26 mouse cellular contexts compared by ENCODE assay signal in genomic region chr7:126347098-126347497, GRCm38 (mm10). TPM values are rescaled to one million over a fixed set of nuclear protein-coding genes. Genes with fewer than 3 reads are reported as not detected.
DNase-seq lines count a peak whose midpoint lies in the region; ATAC-seq lines count a peak whose summit lies in the region.
"Had no signal": no experiment of that assay in that cellular context is flagged by ENCODE, and none has a peak within 500 bp of the region (broad histone marks: within the 10 kb centered on the region; RNA-seq: fewer than 3 reads in every experiment).

No protein-coding gene starts in this region.

- H3K27me3 ChIP-seq in intestine, embryonic 16.5 days (replicated peaks; ENCODE audit: control insufficient read depth, insufficient read depth, low read length), result no peaks in the 10 kb centered on the region
- H3K27me3 ChIP-seq in heart, embryonic 10.5 days (ENCODE audit: insufficient read depth, poor library complexity, severe bottlenecking), result no peaks in the 10 kb centered on the region
- no peaks in the 10 kb centered on the region for H3K27me3 ChIP-seq in midbrain, embryonic 11.5 days (ENCODE audit: control insufficient read depth, insufficient read depth, low read length)
- H3K27me3 ChIP-seq: embryonic facial prominence, embryonic 15.5 days; forebrain, embryonic 12.5 days had no signal

- no peaks in the 10 kb centered on the region for H3K4me1 ChIP-seq in intestine, embryonic 16.5 days (ENCODE audit: control insufficient read depth, insufficient read depth, low read length)
- 0 out of 2 replicates have a peak, but pooled peaks cover 6% of the 10 kb centered on the region for H3K4me1 ChIP-seq in heart, embryonic 10.5 days
- H3K4me1 ChIP-seq in midbrain, embryonic 11.5 days (ENCODE audit: control insufficient read depth, insufficient read depth, low read length), result 0 out of 2 replicates have a peak, but pooled peaks cover 2% of the 10 kb centered on the region

- ATAC-seq in activated CD4-positive, CD25-positive, alpha-beta regulatory T cell, adult 4 months, result peak; percentile 49
- peak; percentile 54 for ATAC-seq in inflammation-experienced regulatory T-cells, adult 6 months
- ATAC-seq in intestine, embryonic 16.5 days, result peak; percentile 42
- no peak for ATAC-seq in midbrain, embryonic 11.5 days (ENCODE audit: low FRiP score)
- ATAC-seq: forebrain, embryonic 14.5 days; forebrain, embryonic 16.5 days; Patski had no signal

- H3K9ac ChIP-seq in intestine, embryonic 16.5 days (ENCODE audit: low read depth, low read length), result no peak overlapping the region
- H3K9ac ChIP-seq in midbrain, embryonic 11.5 days (ENCODE audit: low read length), result no peak overlapping the region
- H3K9ac ChIP-seq: embryonic facial prominence, embryonic 13.5 days; embryonic facial prominence, embryonic 15.5 days; forebrain, embryonic 12.5 days had no signal

- no peaks in the 10 kb centered on the region for H3K9me3 ChIP-seq in intestine, embryonic 16.5 days (ENCODE audit: control insufficient read depth, low read length)
- H3K9me3 ChIP-seq in heart, embryonic 10.5 days, result no peaks in the 10 kb centered on the region
- H3K9me3 ChIP-seq in midbrain, embryonic 11.5 days (ENCODE audit: control insufficient read depth, low read length), result no peaks in the 10 kb centered on the region
- H3K9me3 ChIP-seq: embryonic facial prominence, embryonic 13.5 days; embryonic facial prominence, embryonic 15.5 days; forebrain, embryonic 10.5 days; forebrain, embryonic 12.5 days; G1E had no signal

- no peaks in the 10 kb centered on the region for H3K36me3 ChIP-seq in intestine, embryonic 16.5 days (ENCODE audit: control insufficient read depth, insufficient read depth, low read length)
- H3K36me3 ChIP-seq in heart, embryonic 10.5 days, result no peaks in the 10 kb centered on the region
- no peaks in the 10 kb centered on the region for H3K36me3 ChIP-seq in midbrain, embryonic 11.5 days (ENCODE audit: control insufficient read depth, insufficient read depth, low read length)
- H3K36me3 ChIP-seq: embryonic facial prominence, embryonic 13.5 days; embryonic facial prominence, embryonic 15.5 days; forebrain, embryonic 10.5 days; forebrain, embryonic 12.5 days; G1E had no signal

- WGBS in intestine, embryonic 16.5 days, result 40% methylated on average over 1 of the region's 1 CpGs
- WGBS in heart, embryonic 10.5 days, result 47% methylated on average over 1 of the region's 1 CpGs
- WGBS in midbrain, embryonic 11.5 days, result 54% methylated on average over 1 of the region's 1 CpGs

- no peak overlapping the region for H3K27ac ChIP-seq in intestine, embryonic 16.5 days (ENCODE audit: low read length)
- H3K27ac ChIP-seq in heart, embryonic 10.5 days, result no peak overlapping the region
- no peak overlapping the region for H3K27ac ChIP-seq in midbrain, embryonic 11.5 days (ENCODE audit: low read depth, low read length)
- H3K27ac ChIP-seq: embryonic facial prominence, embryonic 13.5 days; embryonic facial prominence, embryonic 15.5 days; forebrain, embryonic 10.5 days; forebrain, embryonic 12.5 days had no signal

- H3K4me3 ChIP-seq in intestine, embryonic 16.5 days (ENCODE audit: low read length), result no peak overlapping the region
- H3K4me3 ChIP-seq in heart, embryonic 10.5 days, result no peak overlapping the region
- H3K4me3 ChIP-seq in midbrain, embryonic 11.5 days (ENCODE audit: low read depth, low read length), result no peak overlapping the region
- H3K4me3 ChIP-seq: embryonic facial prominence, embryonic 13.5 days; embryonic facial prominence, embryonic 15.5 days; erythroblast, embryonic 14.5 days; forebrain, embryonic 10.5 days; forebrain, embryonic 12.5 days had no signal

- DNase-seq in gastrocnemius, adult 8-10 months (ENCODE audit: low spot score in 2 of 2), result no peak
- no peak for DNase-seq in layer of hippocampus, postnatal 10 days (ENCODE audit: low spot score in 2 of 2)
- DNase-seq in heart, embryonic 10.5 days (ENCODE audit: low spot score), result no peak
- DNase-seq in midbrain, embryonic 11.5 days (ENCODE audit: low spot score, missing footprints), result no peak
- DNase-seq: adrenal gland, adult 2 months; adrenal gland, postnatal 10 days; adrenal gland, postnatal 25 days; cerebellum, adult 11 months; cerebellum, adult 18-20 months; cerebellum, adult 8-10 months; cerebellum, adult 9-11 months; cerebellum, postnatal 14 days; cerebellum, postnatal 36 days; embryo, embryonic 11 days had no signal

- no peak overlapping the region for H3K4me2 ChIP-seq in intestine, embryonic 16.5 days (ENCODE audit: low read depth, low read length)
- no peak overlapping the region for H3K4me2 ChIP-seq in midbrain, embryonic 11.5 days
- H3K4me2 ChIP-seq: embryonic facial prominence, embryonic 13.5 days; embryonic facial prominence, embryonic 15.5 days; forebrain, embryonic 12.5 days had no signal

RNA-seq across cellular contexts. Expression of gene Lat, which starts 22.3 kb away (rescaled TPM):
- polyA plus RNA-seq in activated CD4-positive, CD25-positive, alpha-beta regulatory T cell, adult 4 months (2017; shearing (Covaris generic)), result 100 to 1,000 TPM; 784 to 813 TPM
- polyA plus RNA-seq in inflammation-experienced regulatory T-cells, adult 6 months (2017; shearing (Covaris generic)), result 1,000 to 10,000 TPM in 1 of 3 experiments, 100 to 1,000 TPM in 2; 875 to 1,118 (median 889) TPM
- 0.78 and 1.3 TPM in 2 replicates for polyA plus RNA-seq in intestine, embryonic 16.5 days (2015; fragmentation: Nextera tagmentation; extraction: Ambion mirVana)
- total RNA-seq in gastrocnemius, adult 8-10 months (2022), result under 1 TPM in 1 of 4 experiments, not detected in 3; 0.43 TPM
- 1 to 10 TPM in 1 of 2 experiments, under 1 TPM in 1; 0.73 to 1.8 TPM for total RNA-seq in layer of hippocampus, postnatal 10 days (2021)
- polyA plus RNA-seq in heart, embryonic 10.5 days (2016; fragmentation: Nextera tagmentation; extraction: Ambion mirVana), result 4.3 and 6.3 TPM in 2 replicates
- polyA plus RNA-seq in midbrain, embryonic 11.5 days (2014; fragmentation: Nextera tagmentation; extraction: Ambion mirVana), result 1.8 and 2.7 TPM in 2 replicates

RNA-seq across cellular contexts. Expression of gene Spns1, which starts 30.2 kb away (rescaled TPM):
- 10 to 100 TPM; 26.7 to 43.3 TPM for polyA plus RNA-seq in activated CD4-positive, CD25-positive, alpha-beta regulatory T cell, adult 4 months (2017; shearing (Covaris generic))
- 10 to 100 TPM; 31.3 to 43.0 (median 38.4) TPM for polyA plus RNA-seq in inflammation-experienced regulatory T-cells, adult 6 months (2017; shearing (Covaris generic))
- 70.0 and 76.2 TPM in 2 replicates for polyA plus RNA-seq in intestine, embryonic 16.5 days (2015; fragmentation: Nextera tagmentation; extraction: Ambion mirVana)
- 10 to 100 TPM; 22.7 to 23.9 (median 22.8) TPM for total RNA-seq in gastrocnemius, adult 8-10 months (2022)
- total RNA-seq in layer of hippocampus, postnatal 10 days (2021), result 10 to 100 TPM; 78.8 to 91.0 TPM
- 58.2 and 58.9 TPM in 2 replicates for polyA plus RNA-seq in heart, embryonic 10.5 days (2016; fragmentation: Nextera tagmentation; extraction: Ambion mirVana)
- 40.8 and 45.8 TPM in 2 replicates for polyA plus RNA-seq in midbrain, embryonic 11.5 days (2014; fragmentation: Nextera tagmentation; extraction: Ambion mirVana)

RNA-seq across cellular contexts. Expression of gene Nfatc2ip, which starts 49.4 kb away (rescaled TPM):
- 1 to 10 TPM; 2.1 to 3.4 TPM for polyA plus RNA-seq in activated CD4-positive, CD25-positive, alpha-beta regulatory T cell, adult 4 months (2017; shearing (Covaris generic))
- 1 to 10 TPM; 2.7 to 3.8 (median 3.3) TPM for polyA plus RNA-seq in inflammation-experienced regulatory T-cells, adult 6 months (2017; shearing (Covaris generic))
- 0.99 and 1.4 TPM in 2 replicates for polyA plus RNA-seq in intestine, embryonic 16.5 days (2015; fragmentation: Nextera tagmentation; extraction: Ambion mirVana)
- 1 to 10 TPM; 2.1 to 4.3 (median 3.0) TPM for total RNA-seq in gastrocnemius, adult 8-10 months (2022)
- 10 to 100 TPM in 1 of 2 experiments, 1 to 10 TPM in 1; 9.3 to 10.8 TPM for total RNA-seq in layer of hippocampus, postnatal 10 days (2021)
- 1.5 and 1.6 TPM in 2 replicates for polyA plus RNA-seq in heart, embryonic 10.5 days (2016; fragmentation: Nextera tagmentation; extraction: Ambion mirVana)
- polyA plus RNA-seq in midbrain, embryonic 11.5 days (2014; fragmentation: Nextera tagmentation; extraction: Ambion mirVana), result 4.8 and 4.9 TPM in 2 replicates

Comparison
In these comparisons a context has a peak if more than half of its experiments do, and no peak if none do; other contexts are left out.
1. RNA of gene Lat, which starts 22.3 kb away (polyA plus RNA-seq): 875 to 1,118 TPM in inflammation-experienced regulatory T-cells, adult 6 months and 784 to 813 TPM in activated CD4-positive, CD25-positive, alpha-beta regulatory T cell, adult 4 months; 4.3 to 6.3 TPM in heart, embryonic 10.5 days, 1.8 to 2.7 TPM in midbrain, embryonic 11.5 days and 0.78 to 1.3 TPM in intestine, embryonic 16.5 days; every median in the first group is over 100 times any median in the second.